Mouse (Mus musculus): ENCODE data around the gene Oxt. TPM values are rescaled to one million over a fixed set of nuclear protein-coding genes. Genes with fewer than 3 reads are reported as not detected.

Oxt gene
- polyA plus RNA-seq, 1 experiment from 2014 or later, result not detected

DNA sequence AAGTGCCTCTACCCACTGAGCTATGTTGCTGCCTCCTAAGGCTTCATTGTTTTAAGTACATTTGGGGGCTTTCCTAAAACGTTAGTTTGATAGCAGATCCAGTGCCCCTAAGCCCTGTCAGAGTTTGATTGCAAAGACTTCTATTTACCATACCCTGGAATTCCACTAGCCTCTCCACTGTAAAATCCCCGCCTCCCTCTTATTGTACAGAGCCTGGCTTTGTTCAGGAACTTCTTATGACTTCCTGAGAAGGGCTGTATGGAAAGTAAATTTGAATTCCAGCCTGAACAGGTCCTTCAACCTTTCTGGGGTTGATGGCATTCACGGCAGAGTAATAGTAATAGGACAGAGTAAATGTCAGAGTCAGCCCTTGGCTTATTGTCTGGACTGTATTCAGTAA is 39.1 kb upstream of the Oxt start:
- H3K9ac ChIP-seq (ENCODE audit: low read length), result no peak overlapping the region
- H3K9me3 ChIP-seq (ENCODE audit: control insufficient read depth, low read length), result no peaks in the 10 kb centered on the region
- H3K4me1 ChIP-seq (replicated peaks; ENCODE audit: control insufficient read depth, insufficient read depth), result no peaks in the 10 kb centered on the region
- H3K27ac ChIP-seq (replicated peaks), result no peak overlapping the region
- no peak overlapping the region for H3K4me2 ChIP-seq (replicated peaks; ENCODE audit: low read depth)
- WGBS, result 54% methylated on average over 3 of the region's 3 CpGs
- peaks cover 21% of the 10 kb centered on the region for H3K36me3 ChIP-seq (ENCODE audit: control insufficient read depth, insufficient read depth, low read length)
- no peak overlapping the region for H3K4me3 ChIP-seq (ENCODE audit: low read depth, low read length)
- H3K27me3 ChIP-seq (ENCODE audit: control insufficient read depth, insufficient read depth, low read length), result no peaks in the 10 kb centered on the region
- no peak for TF ChIP-seq EP300 (optimal IDR thresholded peaks at IDR 0.05)
- TF ChIP-seq CTCF (IDR thresholded peaks at IDR 0.05; ENCODE audit: low read depth), result no peak
- no peak for DNase-seq (ENCODE audit: low spot score)
- ATAC-seq (ENCODE audit: low FRiP score, low TSS enrichment), result no peak

DNA sequence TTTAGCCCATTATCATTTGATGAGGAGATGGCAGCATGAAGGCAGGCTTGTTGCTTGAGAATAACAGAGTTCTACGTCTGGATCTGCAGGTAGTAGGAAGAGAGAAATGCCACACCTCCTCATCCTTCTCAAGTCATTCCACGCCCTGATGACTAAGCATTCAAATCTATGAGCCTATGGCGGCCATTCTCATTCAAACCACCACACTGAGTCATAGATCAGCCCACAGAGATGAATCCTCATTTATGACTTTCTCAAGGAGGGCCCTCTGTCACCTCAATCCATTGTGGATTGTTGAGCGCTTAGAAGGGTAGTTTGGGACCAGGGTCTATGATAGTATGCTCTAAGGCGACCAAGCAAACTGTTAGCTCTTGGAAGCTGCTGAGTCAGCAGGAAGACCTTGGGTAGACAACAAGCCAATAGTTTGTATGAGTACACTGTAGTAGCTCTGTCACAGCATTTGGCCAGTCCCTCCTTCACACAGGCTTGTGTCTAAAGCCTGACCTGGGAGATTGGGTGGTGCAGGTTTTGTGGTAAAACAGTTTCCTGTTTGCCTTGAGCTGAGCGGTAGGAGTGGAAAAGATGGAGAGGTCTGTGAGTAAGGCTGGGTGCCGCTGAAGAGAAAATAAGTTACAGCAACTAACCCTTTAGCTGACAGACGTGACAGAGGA is 37.0 kb upstream of the Oxt start:
- ATAC-seq (ENCODE audit: low FRiP score, low TSS enrichment), result no peak
- no peaks in the 10 kb centered on the region for H3K9me3 ChIP-seq (ENCODE audit: control insufficient read depth, low read length)
- no peaks in the 10 kb centered on the region for H3K27me3 ChIP-seq (ENCODE audit: control insufficient read depth, insufficient read depth, low read length)
- DNase-seq (ENCODE audit: low spot score), result no peak
- no peak overlapping the region for H3K9ac ChIP-seq (ENCODE audit: low read length)
- no peaks in the 10 kb centered on the region for H3K4me1 ChIP-seq (replicated peaks; ENCODE audit: control insufficient read depth, insufficient read depth)
- no peak overlapping the region for H3K4me3 ChIP-seq (ENCODE audit: low read depth, low read length)
- 87% methylated on average over 8 of the region's 8 CpGs for WGBS
- H3K36me3 ChIP-seq (ENCODE audit: control insufficient read depth, insufficient read depth, low read length), result peaks cover 31% of the 10 kb centered on the region
- no peak overlapping the region for H3K4me2 ChIP-seq (replicated peaks; ENCODE audit: low read depth)
- H3K27ac ChIP-seq (replicated peaks), result no peak overlapping the region
- TF ChIP-seq EP300 (optimal IDR thresholded peaks at IDR 0.05), result no peak
- no peak for TF ChIP-seq CTCF (IDR thresholded peaks at IDR 0.05; ENCODE audit: low read depth)

- TF ChIP-seq CTCF (IDR thresholded peaks at IDR 0.05; ENCODE audit: low read depth), result no peak
- TF ChIP-seq EP300 (optimal IDR thresholded peaks at IDR 0.05), result no peak
- ATAC-seq (ENCODE audit: low FRiP score, low TSS enrichment) (no peak), DNase-seq (ENCODE audit: low spot score) (no peak)
- Histone ChIP-seq H3K36me3 (ENCODE audit: control insufficient read depth, insufficient read depth, low read length) (peaks cover 39% of the 10 kb centered on the region), H3K4me1 (replicated peaks; ENCODE audit: control insufficient read depth, insufficient read depth) (no peaks in the 10 kb centered on the region), H3K9ac (ENCODE audit: low read length) (no peak overlapping the region), H3K27me3 (ENCODE audit: control insufficient read depth, insufficient read depth, low read length) (no peaks in the 10 kb centered on the region), H3K27ac (replicated peaks) (no peak overlapping the region), H3K9me3 (ENCODE audit: control insufficient read depth, low read length) (no peaks in the 10 kb centered on the region), H3K4me3 (ENCODE audit: low read depth, low read length) (no peak overlapping the region), H3K4me2 (replicated peaks; ENCODE audit: low read depth) (no peak overlapping the region)
- 76% methylated on average over 9 of the region's 9 CpGs for WGBS
Measured at GRCm38 (mm10) chr2:130540266-130540665, 35.7 kb upstream of the Oxt start.

- Histone ChIP-seq H3K36me3 (ENCODE audit: control insufficient read depth, insufficient read depth, low read length) (peaks cover 38% of the 10 kb centered on the region), H3K27ac (replicated peaks) (no peak overlapping the region), H3K4me2 (replicated peaks; ENCODE audit: low read depth) (no peak overlapping the region), H3K4me3 (ENCODE audit: low read depth, low read length) (no peak overlapping the region), H3K27me3 (ENCODE audit: control insufficient read depth, insufficient read depth, low read length) (no peaks in the 10 kb centered on the region), H3K4me1 (replicated peaks; ENCODE audit: control insufficient read depth, insufficient read depth) (no peaks in the 10 kb centered on the region), H3K9me3 (ENCODE audit: control insufficient read depth, low read length) (no peaks in the 10 kb centered on the region), H3K9ac (ENCODE audit: low read length) (no peak overlapping the region)
- TF ChIP-seq CTCF (IDR thresholded peaks at IDR 0.05; ENCODE audit: low read depth), result no peak
- TF ChIP-seq EP300 (optimal IDR thresholded peaks at IDR 0.05), result no peak
- 80% methylated on average over 8 of the region's 8 CpGs for WGBS
- DNase-seq (ENCODE audit: low spot score), result no peak
- no peak for ATAC-seq (ENCODE audit: low FRiP score, low TSS enrichment)
Measured at GRCm38 (mm10) chr2:130546957-130547356, 29.0 kb upstream of the Oxt start.

GRCm38 (mm10) chr2:130554841-130555240 is 21.1 kb upstream of the Oxt start:
- Histone ChIP-seq H3K36me3 (ENCODE audit: control insufficient read depth, insufficient read depth, low read length) (peaks cover 11% of the 10 kb centered on the region), H3K9me3 (ENCODE audit: control insufficient read depth, low read length) (no peaks in the 10 kb centered on the region), H3K4me1 (replicated peaks; ENCODE audit: control insufficient read depth, insufficient read depth) (no peaks in the 10 kb centered on the region), H3K27me3 (ENCODE audit: control insufficient read depth, insufficient read depth, low read length) (no peaks in the 10 kb centered on the region), H3K27ac (replicated peaks) (no peak overlapping the region), H3K9ac (ENCODE audit: low read length) (no peak overlapping the region), H3K4me3 (ENCODE audit: low read depth, low read length) (no peak overlapping the region), H3K4me2 (replicated peaks; ENCODE audit: low read depth) (no peak overlapping the region)
- no peak for TF ChIP-seq EP300 (optimal IDR thresholded peaks at IDR 0.05)
- no peak for TF ChIP-seq CTCF (IDR thresholded peaks at IDR 0.05; ENCODE audit: low read depth)
- DNase-seq (ENCODE audit: low spot score) (no peak), ATAC-seq (ENCODE audit: low FRiP score, low TSS enrichment) (no peak)
- WGBS, result 89% methylated on average over 7 of the region's 7 CpGs

DNA sequence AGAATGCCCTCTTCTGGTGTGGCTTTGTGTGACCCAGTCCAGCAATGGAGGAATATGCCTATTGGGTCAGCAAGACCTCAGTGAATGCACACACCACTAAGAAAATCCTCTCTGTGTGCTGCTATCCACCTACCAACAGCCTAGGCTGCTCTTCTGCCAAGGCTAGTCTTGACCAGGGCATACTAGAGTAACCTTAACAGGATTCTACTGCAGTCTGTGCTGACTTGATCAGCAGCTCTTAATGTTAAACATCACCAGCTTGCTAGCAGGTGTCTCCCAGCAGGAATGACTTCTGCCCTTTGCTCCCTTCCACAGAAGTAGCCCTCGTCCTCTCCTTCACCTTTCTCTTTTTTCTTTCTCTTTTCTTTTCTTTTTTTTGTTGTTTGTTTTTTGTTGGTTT is 19.7 kb upstream of the Oxt start:
- no peak overlapping the region for H3K27ac ChIP-seq (replicated peaks)
- WGBS, result 84% methylated on average over 1 of the region's 1 CpGs
- H3K27me3 ChIP-seq (ENCODE audit: control insufficient read depth, insufficient read depth, low read length), result no peaks in the 10 kb centered on the region
- TF ChIP-seq CTCF (IDR thresholded peaks at IDR 0.05; ENCODE audit: low read depth), result no peak
- no peak for TF ChIP-seq EP300 (optimal IDR thresholded peaks at IDR 0.05)
- no peaks in the 10 kb centered on the region for H3K9me3 ChIP-seq (ENCODE audit: control insufficient read depth, low read length)
- no peak overlapping the region for H3K4me2 ChIP-seq (replicated peaks; ENCODE audit: low read depth)
- peaks cover 10% of the 10 kb centered on the region for H3K36me3 ChIP-seq (ENCODE audit: control insufficient read depth, insufficient read depth, low read length)
- no peaks in the 10 kb centered on the region for H3K4me1 ChIP-seq (replicated peaks; ENCODE audit: control insufficient read depth, insufficient read depth)
- H3K4me3 ChIP-seq (ENCODE audit: low read depth, low read length), result no peak overlapping the region
- DNase-seq (ENCODE audit: low spot score) (no peak), ATAC-seq (ENCODE audit: low FRiP score, low TSS enrichment) (no peak)
- H3K9ac ChIP-seq (ENCODE audit: low read length), result no peak overlapping the region
